Mouse (Mus musculus) spleen, postnatal 10 days (tissue): ENCODE measurements around the gene Zmynd10.

Source experiments
- DNase-seq, 2 experiments: peaks; one replicate each; pipeline ENCODE4 v3.0.0; 2021 to 2022; ENCODE audit warnings: low spot score in 2 of 2

Gene Zmynd10

GRCm38 (mm10) chr9:107580501-107581317, 33.6 kb downstream of the Zmynd10 start, which contains the start of gene Hyal3:
Gene Hyal3 (plus strand): TSS chr9:107580818.
- peak; percentile 83 to 89 for DNase-seq

GRCm38 (mm10) chr9:107581584-107581983, 34.5 kb downstream of the Zmynd10 start:
- DNase-seq: no peak

GRCm38 (mm10) chr9:107582509-107583062, 35.5 kb downstream of the Zmynd10 start:
- no peak for DNase-seq

GRCm38 (mm10) chr9:107583174-107583573, 36.1 kb downstream of the Zmynd10 start:
- no peak for DNase-seq

GRCm38 (mm10) chr9:107586504-107586903, 39.4 kb downstream of the Zmynd10 start:
- DNase-seq: no peak

- DNase-seq: peak; percentile 97 to 100
These were observed 40.1 kb downstream of the Zmynd10 start, which contains the start of gene Ifrd2 for GRCm38 (mm10) chr9:107586974-107587832. Gene Ifrd2 (plus strand): TSS chr9:107587642.

- peak in 1 of 2 experiments; percentile 73 for DNase-seq
These were observed 40.9 kb downstream of the Zmynd10 start for GRCm38 (mm10) chr9:107587833-107588639.

- peak; percentile 67 to 81 for DNase-seq
These were observed 43.1 kb downstream of the Zmynd10 start for GRCm38 (mm10) chr9:107590058-107590772.

- DNase-seq: no peak
These were observed 43.6 kb downstream of the Zmynd10 start for GRCm38 (mm10) chr9:107590773-107591060.

GRCm38 (mm10) chr9:107593101-107593976, 46.2 kb downstream of the Zmynd10 start:
- DNase-seq: peak in 1 of 2 experiments; percentile 22

GRCm38 (mm10) chr9:107594281-107595062, 47.4 kb downstream of the Zmynd10 start:
- DNase-seq: no peak

- no peak for DNase-seq
These were observed 49.8 kb downstream of the Zmynd10 start for GRCm38 (mm10) chr9:107596619-107597569.

- no peak for DNase-seq
These were observed 51.3 kb downstream of the Zmynd10 start for GRCm38 (mm10) chr9:107598385-107598784.

- no peak for DNase-seq
These were observed 52.3 kb downstream of the Zmynd10 start for GRCm38 (mm10) chr9:107599433-107599832.

- no peak for DNase-seq
These were observed 52.7 kb downstream of the Zmynd10 start for GRCm38 (mm10) chr9:107599842-107600241.

- peak in 1 of 2 experiments; percentile 56 for DNase-seq
These were observed 53.6 kb downstream of the Zmynd10 start for GRCm38 (mm10) chr9:107600745-107601144.
